Mouse (Mus musculus) midbrain, embryonic 15.5 days (tissue): Measurements from ENCODE around the gene 9530053A07Rik. TPM values are rescaled to one million over a fixed set of nuclear protein-coding genes. Genes with fewer than 3 reads are reported as not detected.

Experiments used
- ATAC-seq: fragments of 200-750 bp; cut with Nextera tagmentation; replicated peaks from 2 replicates; pipeline ENCODE4 v1.8.0; 2017; ENCODE audit warnings: moderate TSS enrichment
- H3K27ac ChIP-seq: fragments of 300-500 bp; sonication (generic); 2 replicates; pipeline ENCODE4 v1.5.1; 2015; ENCODE audit warnings: mild to moderate bottlenecking, inconsistent platforms
- H3K27me3 ChIP-seq: fragments of 300-500 bp; sonication (generic); replicated peaks from 2 replicates; pipeline ENCODE4 v1.6.1; 2015; ENCODE audit warnings: inconsistent platforms
- H3K36me3 ChIP-seq: fragments of 300-500 bp; sonication (generic); replicated peaks from 2 replicates; pipeline ENCODE4 v1.6.1; 2015; ENCODE audit warnings: inconsistent platforms
- H3K4me1 ChIP-seq: fragments of 300-500 bp; sonication (generic); 2 replicates; pipeline ENCODE4 v1.6.1; 2015; ENCODE audit warnings: inconsistent platforms
- H3K4me2 ChIP-seq: fragments of 300-500 bp; sonication (generic); 2 replicates; pipeline ENCODE4 v1.6.1; 2015; ENCODE audit warnings: inconsistent platforms, mild to moderate bottlenecking, moderate library complexity
- H3K4me3 ChIP-seq: fragments of 300-500 bp; sonication (generic); 2 replicates; pipeline ENCODE4 v1.5.1; 2015; ENCODE audit warnings: mild to moderate bottlenecking, inconsistent platforms
- H3K9ac ChIP-seq: fragments of 300-500 bp; sonication (generic); 2 replicates; pipeline ENCODE4 v1.6.1; 2015; ENCODE audit warnings: mild to moderate bottlenecking, inconsistent platforms
- H3K9me3 ChIP-seq: fragments of 300-500 bp; sonication (generic); 2 replicates; pipeline ENCODE4 v1.6.1; 2016; ENCODE audit warnings: inconsistent platforms
- WGBS: fragments of 180-500 bp; shearing (Covaris S2); methylation state at CpG from one replicate; pipeline ENCODE4 v1.1.7; 2015; ENCODE audit warnings: mixed read lengths; 5-methylcytosine and 5-hydroxymethylcytosine counted together
- polyA plus RNA-seq: library from polyadenylated mRNA; unstranded; fragments of >200 nt; fragmentation: Nextera tagmentation; extraction: Ambion mirVana; gene quantifications from 2 replicates; pipeline ENCODE4 v1.2.1, GENCODE M21; 2015

Gene 9530053A07Rik
- polyA plus RNA-seq, 1 experiment from 2014 or later = 0.06 TPM

DNA sequence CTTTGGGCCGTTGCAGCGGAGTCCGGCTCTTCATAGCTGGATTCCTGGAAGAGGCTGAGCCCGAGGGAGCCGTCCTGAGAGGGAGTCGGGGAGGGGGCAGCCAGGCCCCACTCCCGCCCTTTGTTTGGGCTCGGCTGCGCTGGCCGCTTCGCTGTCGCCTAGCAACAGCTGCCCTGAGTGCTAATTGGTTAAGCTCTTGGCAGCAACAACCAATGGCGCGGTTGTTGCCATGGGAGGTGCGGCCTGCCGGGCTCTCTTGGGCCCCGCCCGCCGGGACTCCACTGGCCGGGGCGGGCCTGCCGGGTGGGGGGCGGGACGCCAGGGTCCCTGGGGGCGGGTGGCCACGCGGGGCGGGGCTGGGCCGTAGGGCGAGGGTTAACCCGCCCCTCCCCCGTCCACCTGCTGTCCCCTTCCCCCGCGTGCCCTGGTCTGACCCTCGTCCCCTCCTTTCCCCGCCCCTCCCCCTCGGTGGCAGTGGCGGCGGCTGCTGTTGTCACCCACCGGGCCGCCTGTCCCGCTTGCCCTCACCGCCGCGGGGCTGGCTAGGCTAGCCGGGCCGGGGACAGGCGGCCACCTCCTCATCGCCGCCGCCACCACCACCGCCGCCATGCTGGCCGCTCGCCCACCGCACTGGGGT lies 50.6 kb downstream of the 9530053A07Rik start:
- ATAC-seq = peak; percentile 95
- H3K27ac ChIP-seq = peak overlapping the region; percentile 97
- peak overlapping the region; percentile 92 for H3K9ac ChIP-seq
- peaks cover 55% of the 10 kb centered on the region for H3K36me3 ChIP-seq
- WGBS = 1% methylated on average over 42 of the region's 56 CpGs
- H3K4me1 ChIP-seq = peaks cover 13% of the 10 kb centered on the region
- H3K4me3 ChIP-seq = peak overlapping the region; percentile 100
- no peaks in the 10 kb centered on the region for H3K27me3 ChIP-seq
- H3K9me3 ChIP-seq = no peaks in the 10 kb centered on the region
- H3K4me2 ChIP-seq = peak overlapping the region; percentile 73

DNA sequence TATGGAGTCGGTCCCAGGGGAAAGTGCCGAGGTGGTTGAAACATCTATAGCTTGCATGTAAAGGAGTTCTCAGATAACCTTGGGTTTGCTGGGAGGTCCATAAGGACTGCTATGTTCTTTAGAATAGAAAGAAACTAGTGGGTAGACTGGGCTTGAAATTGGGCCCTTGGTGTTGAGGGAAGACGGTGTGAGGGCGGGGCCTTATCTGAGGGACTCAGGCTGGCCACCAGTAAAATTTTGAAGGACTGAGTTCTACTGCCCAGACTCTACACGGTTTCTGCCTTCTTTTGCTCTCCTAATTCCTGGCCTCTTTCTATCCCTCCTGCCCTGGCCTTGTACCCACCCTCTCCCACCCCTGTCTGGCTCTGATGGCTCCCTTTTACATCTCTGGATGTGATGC lies 51.6 kb downstream of the 9530053A07Rik start:
- Histone ChIP-seq H3K4me2 (peak overlapping the region; percentile 73), H3K27me3 (no peaks in the 10 kb centered on the region), H3K4me3 (peak overlapping the region; percentile 100), H3K9me3 (no peaks in the 10 kb centered on the region), H3K9ac (peak overlapping the region; percentile 92), H3K27ac (no peak overlapping the region), H3K36me3 (peaks cover 61% of the 10 kb centered on the region), H3K4me1 (peaks cover 13% of the 10 kb centered on the region)
- 79% methylated on average over 5 of the region's 5 CpGs for WGBS
- no peak for ATAC-seq

DNA sequence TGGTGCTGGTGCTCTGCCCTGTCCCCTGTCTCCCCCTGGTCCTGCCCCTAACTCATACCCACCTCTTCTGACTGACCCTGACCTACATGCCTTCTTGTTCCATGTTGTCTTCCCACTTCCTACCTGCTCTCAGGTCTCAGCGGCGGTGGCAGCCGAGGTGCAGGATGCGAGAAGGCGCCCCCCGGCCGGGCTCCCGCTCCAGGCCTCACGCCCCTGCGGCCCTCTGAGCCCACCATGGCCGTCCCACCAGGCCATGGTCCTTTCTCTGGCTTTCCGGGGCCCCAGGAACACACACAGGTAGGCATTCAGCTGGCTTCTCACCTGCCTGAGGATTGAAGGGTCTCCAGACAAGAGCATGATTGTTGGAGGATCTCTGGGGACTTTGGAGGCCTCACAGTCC lies 52.1 kb downstream of the 9530053A07Rik start:
- no peak for ATAC-seq
- WGBS = 95% methylated on average over 12 of the region's 12 CpGs
- H3K4me3 ChIP-seq = peak overlapping the region; percentile 100; the same call in 1 of the 2 replicates
- no peaks in the 10 kb centered on the region for H3K9me3 ChIP-seq
- no peaks in the 10 kb centered on the region for H3K27me3 ChIP-seq
- H3K36me3 ChIP-seq = peaks cover 60% of the 10 kb centered on the region
- no peak overlapping the region for H3K9ac ChIP-seq
- H3K4me1 ChIP-seq = peaks cover 13% of the 10 kb centered on the region
- H3K27ac ChIP-seq = no peak overlapping the region
- peak overlapping the region; percentile 73 for H3K4me2 ChIP-seq

DNA sequence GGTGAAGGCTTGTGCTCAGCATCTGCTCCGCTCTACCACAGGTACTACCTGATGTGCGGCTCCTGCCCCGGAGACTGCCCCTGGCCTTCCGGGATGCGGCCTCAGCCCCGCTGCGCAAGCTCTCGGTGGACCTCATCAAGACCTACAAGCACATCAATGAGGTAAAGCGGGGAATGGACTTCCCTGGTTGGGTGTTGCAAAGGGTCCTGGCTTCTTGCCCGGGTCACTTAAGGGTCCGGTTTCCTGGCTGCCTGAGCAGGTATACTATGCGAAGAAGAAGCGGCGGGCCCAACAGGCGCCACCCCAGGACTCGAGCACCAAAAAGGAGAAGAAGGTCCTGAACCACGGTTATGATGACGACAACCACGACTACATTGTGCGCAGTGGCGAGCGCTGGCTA lies 53.1 kb downstream of the 9530053A07Rik start:
- Histone ChIP-seq H3K27me3 (no peaks in the 10 kb centered on the region), H3K4me2 (no peak overlapping the region), H3K9me3 (no peaks in the 10 kb centered on the region), H3K36me3 (peaks cover 62% of the 10 kb centered on the region), H3K9ac (no peak overlapping the region), H3K4me1 (peaks cover 13% of the 10 kb centered on the region), H3K27ac (no peak overlapping the region), H3K4me3 (no peak overlapping the region)
- ATAC-seq = no peak
- 98% methylated on average over 22 of the region's 22 CpGs for WGBS

DNA sequence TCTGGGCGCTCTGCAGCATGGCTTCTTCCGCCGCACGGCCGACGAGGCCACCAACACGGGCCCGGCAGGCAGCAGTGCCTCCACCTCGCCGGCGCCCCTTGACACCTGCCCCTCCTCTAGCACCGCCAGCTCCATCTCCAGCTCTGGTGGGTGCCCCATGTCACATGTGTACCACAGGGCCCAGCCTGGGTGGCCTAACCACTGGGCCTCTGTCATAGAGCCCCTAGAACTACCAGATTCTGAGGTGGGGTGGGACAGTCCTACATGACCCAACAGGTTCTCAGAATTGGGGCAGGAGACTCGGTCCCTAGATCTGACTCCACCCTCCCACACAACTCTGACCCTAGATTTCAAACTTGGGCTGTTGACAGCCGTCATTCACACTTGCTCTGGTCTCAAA lies 56.6 kb downstream of the 9530053A07Rik start:
- Histone ChIP-seq H3K4me1 (peaks cover 9% of the 10 kb centered on the region), H3K9ac (no peak overlapping the region), H3K36me3 (peaks cover 88% of the 10 kb centered on the region), H3K4me2 (no peak overlapping the region), H3K27me3 (no peaks in the 10 kb centered on the region), H3K4me3 (no peak overlapping the region), H3K9me3 (no peaks in the 10 kb centered on the region), H3K27ac (no peak overlapping the region)
- no peak for ATAC-seq
- 89% methylated on average over 14 of the region's 14 CpGs for WGBS

DNA sequence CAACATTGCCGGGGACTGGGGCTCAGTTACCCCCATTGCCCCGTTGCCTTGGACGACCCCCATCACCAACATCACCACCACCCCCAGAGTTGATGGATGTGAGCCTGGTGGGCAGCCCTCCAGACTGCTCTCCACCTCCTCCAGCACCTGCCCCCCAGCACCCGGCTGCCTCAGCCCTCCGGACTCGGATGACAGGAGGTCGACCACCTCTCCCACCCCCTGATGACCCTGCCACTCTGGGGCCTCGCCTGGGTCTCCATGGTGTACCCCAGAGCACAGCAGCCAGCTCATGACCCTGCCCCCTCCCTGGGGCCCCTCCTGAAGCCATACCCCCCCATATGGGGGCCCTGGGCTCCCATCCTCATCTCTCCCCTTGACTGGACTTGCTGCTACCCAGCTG lies 57.4 kb downstream of the 9530053A07Rik start:
- H3K4me3 ChIP-seq = no peak overlapping the region
- H3K9ac ChIP-seq = no peak overlapping the region
- no peak for ATAC-seq
- H3K27ac ChIP-seq = no peak overlapping the region
- no peaks in the 10 kb centered on the region for H3K9me3 ChIP-seq
- peaks cover 89% of the 10 kb centered on the region for H3K36me3 ChIP-seq
- H3K4me2 ChIP-seq = no peak overlapping the region
- 91% methylated on average over 8 of the region's 8 CpGs for WGBS
- H3K4me1 ChIP-seq = peaks cover 2% of the 10 kb centered on the region; the same call in 1 of the 2 replicates
- no peaks in the 10 kb centered on the region for H3K27me3 ChIP-seq

DNA sequence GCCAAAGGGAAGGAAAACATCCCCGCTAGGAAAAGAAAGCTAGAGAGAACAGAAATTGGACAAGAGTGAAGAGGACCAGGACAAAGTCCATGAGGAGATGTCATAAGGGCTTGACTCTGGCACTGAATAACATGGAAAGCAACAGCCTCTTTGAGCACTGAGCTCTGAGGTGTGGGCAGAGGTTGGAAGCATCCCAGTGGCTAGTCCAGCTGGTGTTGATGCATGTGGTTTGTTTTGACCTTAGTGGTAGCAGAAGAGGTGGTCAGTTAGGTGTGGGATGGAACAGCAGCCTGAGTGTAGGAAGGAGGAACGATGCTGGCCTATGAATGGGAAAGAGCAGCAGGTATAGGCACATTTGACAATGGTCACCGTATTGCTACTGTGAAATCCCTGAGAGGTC lies 62.2 kb downstream of the 9530053A07Rik start:
- 94% methylated on average over 3 of the region's 3 CpGs for WGBS
- no peak for ATAC-seq

DNA sequence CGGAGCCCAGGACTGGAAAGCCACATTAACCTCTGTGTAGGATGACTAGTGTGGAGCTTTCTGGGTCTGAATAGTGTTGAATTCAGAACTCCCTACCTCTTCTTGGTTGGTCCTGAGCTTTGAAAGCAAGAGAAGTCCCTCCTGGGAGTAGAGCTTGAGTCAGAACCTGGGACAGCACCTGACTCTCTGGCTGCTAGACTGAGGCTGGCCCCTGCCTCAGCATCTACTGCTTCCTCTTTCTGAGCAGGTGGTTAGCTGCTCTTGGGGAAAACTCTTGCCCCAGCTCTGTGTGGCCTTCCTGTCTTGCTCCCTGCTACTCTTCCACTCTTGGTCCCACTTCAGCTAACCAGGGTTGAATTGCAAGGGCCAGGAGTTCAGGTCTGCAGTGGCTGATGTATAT lies 62.6 kb downstream of the 9530053A07Rik start:
- H3K4me2 ChIP-seq = no peak overlapping the region
- H3K9ac ChIP-seq = no peak overlapping the region
- H3K9me3 ChIP-seq = no peaks in the 10 kb centered on the region
- no peaks in the 10 kb centered on the region for H3K27me3 ChIP-seq
- H3K36me3 ChIP-seq = peaks cover 49% of the 10 kb centered on the region
- no peak overlapping the region for H3K27ac ChIP-seq
- WGBS = 100% methylated on average over 1 of the region's 1 CpGs
- H3K4me1 ChIP-seq = no peaks in the 10 kb centered on the region
- ATAC-seq = no peak
- H3K4me3 ChIP-seq = no peak overlapping the region

More for the DNA sequence above, 62.2 kb downstream of the 9530053A07Rik start:
- Histone ChIP-seq H3K9ac (no peak overlapping the region), H3K27me3 (no peaks in the 10 kb centered on the region), H3K27ac (no peak overlapping the region), H3K36me3 (peaks cover 53% of the 10 kb centered on the region), H3K4me1 (no peaks in the 10 kb centered on the region), H3K4me3 (no peak overlapping the region), H3K4me2 (no peak overlapping the region), H3K9me3 (no peaks in the 10 kb centered on the region)

DNA sequence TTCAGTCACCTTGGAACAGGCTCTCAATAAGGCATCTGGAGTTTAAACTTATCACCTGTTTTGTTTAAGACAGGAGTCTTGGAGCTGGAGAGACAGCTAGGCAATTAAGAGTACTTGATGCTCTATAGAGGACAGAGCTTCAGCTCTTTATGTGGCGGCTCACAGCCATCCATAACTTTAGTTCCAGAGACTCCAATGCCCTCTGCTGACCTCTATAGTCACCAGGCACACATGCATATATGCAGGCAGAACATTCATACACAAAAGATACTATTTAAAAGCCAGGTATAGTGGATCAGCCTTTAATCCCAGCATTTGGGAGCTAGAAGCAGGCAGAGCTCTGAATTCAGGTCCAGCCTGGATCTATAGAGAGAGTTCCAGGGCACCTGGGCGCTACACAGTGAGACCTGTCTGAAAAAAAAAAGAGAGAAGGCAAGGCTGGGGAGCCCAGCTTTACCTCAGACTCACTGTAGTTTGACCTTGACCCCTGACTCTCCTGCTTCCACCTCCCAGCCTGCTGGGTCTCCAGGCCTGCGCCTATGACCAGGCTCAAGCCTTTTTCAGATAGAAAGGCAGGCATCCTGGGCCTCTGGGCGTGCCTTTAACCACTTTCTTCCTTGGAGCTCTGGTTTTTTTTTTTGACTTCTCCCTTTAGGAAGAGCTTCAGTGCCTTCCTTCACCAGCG lies 66.3 kb downstream of the 9530053A07Rik start:
- no peak overlapping the region for H3K27ac ChIP-seq
- no peaks in the 10 kb centered on the region for H3K9me3 ChIP-seq
- no peak overlapping the region for H3K4me3 ChIP-seq
- H3K36me3 ChIP-seq = peaks cover 16% of the 10 kb centered on the region
- no peak for ATAC-seq
- H3K4me1 ChIP-seq = no peaks in the 10 kb centered on the region
- no peak overlapping the region for H3K9ac ChIP-seq
- no peak overlapping the region for H3K4me2 ChIP-seq
- 92% methylated on average over 5 of the region's 5 CpGs for WGBS
- H3K27me3 ChIP-seq = no peaks in the 10 kb centered on the region

DNA sequence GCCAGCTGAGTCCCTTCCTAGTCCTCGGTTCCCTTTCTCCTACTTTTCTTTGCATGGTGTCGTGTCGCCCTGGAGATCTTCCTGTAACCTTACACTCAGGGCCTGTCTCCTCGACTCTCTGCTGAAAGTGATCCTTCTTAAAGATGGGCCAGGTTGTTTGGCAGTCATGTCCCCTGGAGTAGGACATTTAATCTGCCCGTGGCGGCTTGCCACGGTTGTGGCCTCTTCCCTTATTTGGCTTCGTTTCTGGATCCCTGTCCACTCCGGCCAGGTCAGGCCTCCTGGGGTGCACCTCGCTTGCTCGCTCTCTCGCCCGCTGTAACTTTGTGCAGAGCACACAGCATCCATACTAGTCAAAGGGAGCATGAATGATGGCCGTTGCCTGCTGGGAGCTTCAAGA lies 67.3 kb downstream of the 9530053A07Rik start:
- no peak overlapping the region for H3K4me3 ChIP-seq
- no peak overlapping the region for H3K4me2 ChIP-seq
- no peaks in the 10 kb centered on the region for H3K27me3 ChIP-seq
- WGBS = 79% methylated on average over 14 of the region's 14 CpGs
- no peak overlapping the region for H3K27ac ChIP-seq
- H3K9me3 ChIP-seq = no peaks in the 10 kb centered on the region
- peaks cover 11% of the 10 kb centered on the region; the same call in 1 of the 2 replicates for H3K36me3 ChIP-seq
- no peak for ATAC-seq
- no peaks in the 10 kb centered on the region for H3K4me1 ChIP-seq
- H3K9ac ChIP-seq = no peak overlapping the region

DNA sequence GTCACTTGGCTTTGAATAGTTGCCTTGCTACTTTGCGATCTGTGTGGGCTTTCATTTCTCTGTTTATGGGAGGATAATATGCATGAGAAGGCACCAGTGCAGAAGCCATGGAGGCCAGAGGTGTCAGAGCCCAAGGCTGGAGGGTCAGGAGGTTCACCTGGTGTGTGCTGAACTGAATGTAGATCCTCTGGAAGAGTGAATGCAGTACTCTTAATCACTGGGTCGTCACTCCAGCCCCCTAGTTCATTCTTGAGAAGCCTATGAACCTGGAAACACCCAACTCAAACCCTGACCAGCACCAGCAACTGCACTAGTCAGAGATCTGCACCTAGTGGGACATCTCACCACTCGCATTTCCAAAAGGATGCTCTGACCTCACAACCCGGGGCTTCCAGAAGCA lies 69.8 kb downstream of the 9530053A07Rik start:
- 82% methylated on average over 4 of the region's 4 CpGs for WGBS

DNA sequence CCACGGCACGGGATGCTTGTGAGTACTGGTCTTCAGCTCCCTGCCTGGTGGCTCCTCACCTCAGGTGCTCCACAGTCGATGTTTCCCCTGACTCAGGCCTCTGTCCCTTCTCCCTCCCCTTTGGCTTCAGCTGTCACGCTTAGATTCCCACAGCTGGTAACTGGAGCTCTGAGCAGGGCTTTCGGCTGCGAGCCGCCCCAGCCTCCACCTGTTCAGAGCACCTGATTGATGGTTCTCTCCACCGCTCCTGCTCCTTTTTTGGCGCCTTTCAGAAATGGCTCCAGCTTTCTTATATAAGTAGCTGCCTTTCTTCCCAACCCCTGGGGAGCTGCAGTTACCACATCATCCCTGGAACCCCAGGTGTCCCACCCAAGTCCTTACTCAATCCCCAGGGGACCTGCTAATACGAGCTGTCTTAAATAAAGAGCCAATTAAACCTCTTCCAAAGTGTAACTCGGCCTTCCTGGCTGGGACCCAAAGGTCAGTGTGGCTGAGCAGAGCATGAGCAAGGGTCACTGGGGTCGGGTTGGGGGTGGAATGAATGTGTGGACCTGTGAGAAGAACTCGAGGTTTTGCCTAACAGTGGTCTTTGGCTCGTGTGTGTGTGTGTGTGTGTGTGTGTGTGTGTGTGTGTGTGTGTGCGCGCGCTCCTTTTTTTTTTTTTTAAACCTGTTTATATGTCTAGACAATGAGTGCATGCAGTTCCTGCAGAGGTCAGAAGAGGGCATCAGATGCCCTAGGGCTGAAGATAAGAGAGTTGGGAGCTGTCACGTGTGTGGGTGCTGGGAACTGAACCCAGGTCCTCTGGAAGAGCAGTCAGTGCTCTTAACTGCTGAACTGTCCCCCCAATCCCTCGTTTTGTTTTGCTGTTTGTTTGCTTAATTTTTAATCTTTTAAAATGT lies 74.2 kb downstream of the 9530053A07Rik start:
- peaks cover 2% of the 10 kb centered on the region; the same call in 1 of the 2 replicates for H3K4me1 ChIP-seq
- H3K9me3 ChIP-seq = no peaks in the 10 kb centered on the region
- no peak overlapping the region for H3K4me3 ChIP-seq
- no peaks in the 10 kb centered on the region for H3K27me3 ChIP-seq
- ATAC-seq = no peak
- no peaks in the 10 kb centered on the region for H3K36me3 ChIP-seq
- no peak overlapping the region for H3K9ac ChIP-seq
- WGBS = 63% methylated on average over 17 of the region's 19 CpGs
- no peak overlapping the region for H3K27ac ChIP-seq
- no peak overlapping the region for H3K4me2 ChIP-seq

More for the DNA sequence above, 69.8 kb downstream of the 9530053A07Rik start:
- Histone ChIP-seq H3K27ac (no peak overlapping the region), H3K4me2 (no peak overlapping the region), H3K9ac (no peak overlapping the region), H3K27me3 (no peaks in the 10 kb centered on the region), H3K9me3 (no peaks in the 10 kb centered on the region), H3K36me3 (peaks cover 2% of the 10 kb centered on the region; the same call in 1 of the 2 replicates), H3K4me3 (no peak overlapping the region), H3K4me1 (no peaks in the 10 kb centered on the region)
- no peak for ATAC-seq
